9 mouse cellular contexts compared by ENCODE assay signal in the genomic region with DNA sequence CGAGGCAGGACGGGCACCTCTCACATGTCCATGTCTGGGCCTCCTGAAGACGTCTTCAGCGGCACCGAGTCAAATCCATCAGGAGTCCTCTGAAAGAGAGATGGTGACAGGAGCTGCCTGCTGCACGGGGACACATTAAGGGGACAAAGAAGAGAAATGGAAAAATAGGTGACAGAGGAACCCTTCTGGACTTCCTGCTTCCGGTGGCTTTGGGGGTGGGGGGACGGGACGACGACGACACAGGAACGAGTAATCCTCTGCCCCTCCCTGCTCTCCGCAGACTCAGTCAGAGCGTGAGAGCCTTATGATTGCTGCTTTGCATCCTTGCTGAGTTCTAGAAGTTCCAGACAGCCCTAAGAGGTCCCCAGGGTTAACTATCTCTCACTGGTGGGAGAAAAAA. TPM values are rescaled to one million over a fixed set of nuclear protein-coding genes. Genes with fewer than 3 reads are reported as not detected.
DNase-seq lines count a peak whose midpoint lies in the region; ATAC-seq and TF ChIP-seq lines count a peak whose summit lies in the region.
"Had no signal": no experiment of that assay in that cellular context is flagged by ENCODE, and none has a peak within 500 bp of the region (broad histone marks: within the 10 kb centered on the region; RNA-seq: fewer than 3 reads in every experiment).

No protein-coding gene starts in this region.

- no peak overlapping the region for H3K4me3 ChIP-seq in hindbrain, embryonic 13.5 days
- H3K4me3 ChIP-seq in hindbrain, postnatal 0 days (ENCODE audit: low read length) = no peak overlapping the region
- peak overlapping the region; percentile 7 for H3K4me3 ChIP-seq in bone marrow, adult 2 months (replicated peaks; ENCODE audit: control insufficient read depth, low read depth, low read length)
- H3K4me3 ChIP-seq in megakaryocyte, embryonic 14.5 days (replicated peaks) = peak overlapping the region; percentile 73
- no peak overlapping the region for H3K4me3 ChIP-seq in midbrain, embryonic 14.5 days (replicated peaks; ENCODE audit: low read depth, low read length)
- H3K4me3 ChIP-seq: left cerebral cortex, adult 2 months had no signal

- 0 out of 2 replicates have a peak, but pooled peaks cover 6% of the 10 kb centered on the region for H3K4me1 ChIP-seq in hindbrain, embryonic 13.5 days (replicated peaks)
- no peaks in the 10 kb centered on the region for H3K4me1 ChIP-seq in hindbrain, postnatal 0 days (ENCODE audit: insufficient read depth, low read length)
- H3K4me1 ChIP-seq in bone marrow, adult 2 months (ENCODE audit: control insufficient read depth, insufficient read depth, low read length) = no peaks in the 10 kb centered on the region; the same call in 1 of the 2 replicates
- peaks cover 9% of the 10 kb centered on the region for H3K4me1 ChIP-seq in megakaryocyte, embryonic 14.5 days
- no peaks in the 10 kb centered on the region for H3K4me1 ChIP-seq in midbrain, embryonic 14.5 days (ENCODE audit: control insufficient read depth, insufficient read depth, low read length)

- no peak for TF ChIP-seq POLR2A in bone marrow, adult 2 months (IDR thresholded peaks at IDR 0.05; ENCODE audit: borderline replicate concordance, control insufficient read depth, low read depth, low read length)

- no peaks in the 10 kb centered on the region for H3K9me3 ChIP-seq in hindbrain, embryonic 13.5 days
- H3K9me3 ChIP-seq in hindbrain, postnatal 0 days (ENCODE audit: low read length) = no peaks in the 10 kb centered on the region
- H3K9me3 ChIP-seq in megakaryocyte, embryonic 14.5 days = no peaks in the 10 kb centered on the region
- H3K9me3 ChIP-seq in midbrain, embryonic 14.5 days (ENCODE audit: control insufficient read depth, low read length) = no peaks in the 10 kb centered on the region

- TF ChIP-seq CTCF in hindbrain, postnatal 0 days (IDR thresholded peaks at IDR 0.05; ENCODE audit: low read depth) = no peak
- TF ChIP-seq CTCF in bone marrow, adult 2 months (IDR thresholded peaks at IDR 0.05; ENCODE audit: control insufficient read depth, insufficient read depth, low read length) = no peak

- ATAC-seq in hindbrain, embryonic 13.5 days (ENCODE audit: low FRiP score) = no peak
- ATAC-seq in hindbrain, postnatal 0 days = no peak
- no peak for ATAC-seq in midbrain, embryonic 14.5 days (ENCODE audit: low FRiP score, low TSS enrichment)

- no peak overlapping the region for H3K27ac ChIP-seq in hindbrain, embryonic 13.5 days
- no peak overlapping the region for H3K27ac ChIP-seq in hindbrain, postnatal 0 days
- H3K27ac ChIP-seq in bone marrow, adult 2 months (ENCODE audit: control insufficient read depth, insufficient read depth, low read depth, low read length, poor library complexity) = no peak overlapping the region
- no peak overlapping the region for H3K27ac ChIP-seq in midbrain, embryonic 14.5 days (replicated peaks; ENCODE audit: low read depth, low read length)
- H3K27ac ChIP-seq: left cerebral cortex, adult 2 months had no signal

- DNase-seq in hindbrain, postnatal 0 days (ENCODE audit: low spot score) = no peak
- peak; percentile 75 for DNase-seq in CD4-positive helper T cell, adult 2 months (ENCODE audit: low read depth, low spot score)
- no peak for DNase-seq in right cerebral cortex, postnatal 14 days
- DNase-seq in midbrain, embryonic 14.5 days = no peak
- no peak for DNase-seq in yolk sac, embryonic 10.5 days (ENCODE audit: low spot score)

- H3K27me3 ChIP-seq in hindbrain, embryonic 13.5 days = no peaks in the 10 kb centered on the region
- no peaks in the 10 kb centered on the region for H3K27me3 ChIP-seq in hindbrain, postnatal 0 days (ENCODE audit: insufficient read depth, low read length)
- H3K27me3 ChIP-seq in megakaryocyte, embryonic 14.5 days (replicated peaks) = peaks cover 36% of the 10 kb centered on the region
- H3K27me3 ChIP-seq in midbrain, embryonic 14.5 days (ENCODE audit: control insufficient read depth, insufficient read depth, low read length) = no peaks in the 10 kb centered on the region

- H3K4me2 ChIP-seq in hindbrain, embryonic 13.5 days = no peak overlapping the region
- no peak overlapping the region for H3K4me2 ChIP-seq in hindbrain, postnatal 0 days (ENCODE audit: low read depth, low read length)
- H3K4me2 ChIP-seq in midbrain, embryonic 14.5 days (ENCODE audit: low read length) = no peak overlapping the region

- no peaks in the 10 kb centered on the region for H3K36me3 ChIP-seq in hindbrain, embryonic 13.5 days
- no peaks in the 10 kb centered on the region for H3K36me3 ChIP-seq in hindbrain, postnatal 0 days (ENCODE audit: insufficient read depth, low read length)
- H3K36me3 ChIP-seq in megakaryocyte, embryonic 14.5 days (replicated peaks; ENCODE audit: low read length) = no peaks in the 10 kb centered on the region
- no peaks in the 10 kb centered on the region for H3K36me3 ChIP-seq in midbrain, embryonic 14.5 days (ENCODE audit: control insufficient read depth, insufficient read depth, low read length)

- 61% methylated on average over 14 of the region's 14 CpGs for WGBS in hindbrain, embryonic 13.5 days
- 60% methylated on average over 14 of the region's 14 CpGs for WGBS in hindbrain, postnatal 0 days
- WGBS in bone marrow, adult 2 months = 36% methylated on average over 14 of the region's 14 CpGs
- whole genome bisulfite sequencing in midbrain, embryonic 14.5 days = 57% methylated on average over 14 of the region's 14 CpGs

- H3K9ac ChIP-seq in hindbrain, embryonic 13.5 days = peak overlapping the region; percentile 24; the same call in 1 of the 2 replicates
- H3K9ac ChIP-seq in hindbrain, postnatal 0 days (replicated peaks; ENCODE audit: low read length) = no peak overlapping the region
- no peak overlapping the region for H3K9ac ChIP-seq in midbrain, embryonic 14.5 days (replicated peaks; ENCODE audit: low read length)

RNA-seq across cellular contexts. Expression of gene Sars, which starts 13.4 kb away (rescaled TPM):
- polyA plus RNA-seq in hindbrain, embryonic 13.5 days (2015; fragmentation: Nextera tagmentation; extraction: Ambion mirVana) = 220 and 230 TPM in 2 replicates
- total RNA-seq in hindbrain, postnatal 0 days (2014; rRNA removed) = 122 and 137 TPM in 2 replicates
- polyA plus RNA-seq in hindbrain, postnatal 0 days (2015; fragmentation: Nextera tagmentation; extraction: Ambion mirVana) = 214 and 223 TPM in 2 replicates
- 43.5 and 69.1 TPM in 2 replicates for polyA plus RNA-seq in bone marrow, adult 2 months (2011; ENCODE audit: insufficient read depth, insufficient read length, low replicate concordance, missing spikeins)
- 65.4 and 129 TPM in 2 replicates for polyA plus RNA-seq in megakaryocyte, embryonic 14.5 days (2012; ENCODE audit: insufficient read depth, low replicate concordance)
- polyA plus RNA-seq in midbrain, embryonic 14.5 days (2014; fragmentation: Nextera tagmentation; extraction: Ambion mirVana) = 205 and 217 TPM in 2 replicates

RNA-seq across cellular contexts. Expression of gene Celsr2, which starts 43.0 kb away (rescaled TPM):
- 50.5 and 58.0 TPM in 2 replicates for polyA plus RNA-seq in hindbrain, embryonic 13.5 days (2015; fragmentation: Nextera tagmentation; extraction: Ambion mirVana)
- total RNA-seq in hindbrain, postnatal 0 days (2014; rRNA removed) = 94.8 and 95.3 TPM in 2 replicates
- polyA plus RNA-seq in hindbrain, postnatal 0 days (2015; fragmentation: Nextera tagmentation; extraction: Ambion mirVana) = 28.1 and 30.6 TPM in 2 replicates
- 0.75 and 1.5 TPM in 2 replicates for polyA plus RNA-seq in bone marrow, adult 2 months (2011; ENCODE audit: insufficient read depth, insufficient read length, low replicate concordance, missing spikeins)
- polyA plus RNA-seq in megakaryocyte, embryonic 14.5 days (2012; ENCODE audit: insufficient read depth, low replicate concordance) = 7.8 TPM in 2 replicates
- 49.5 and 59.4 TPM in 2 replicates for polyA plus RNA-seq in midbrain, embryonic 14.5 days (2014; fragmentation: Nextera tagmentation; extraction: Ambion mirVana)

Comparison
In these comparisons a context has a peak if more than half of its experiments do, and no peak if none do; other contexts are left out.
1. H3K4me3 ChIP-seq: peak in bone marrow, adult 2 months (single experiment) and megakaryocyte, embryonic 14.5 days (single experiment); none in hindbrain, embryonic 13.5 days (single experiment), hindbrain, postnatal 0 days (single experiment) and midbrain, embryonic 14.5 days (single experiment).